Mouse (Mus musculus) ES-Bruce4 (cell line): ENCODE measurements around the gene Dab2ip.

ENCODE experiments used
- CTCF ChIP-seq: IDR thresholded peaks from one replicate; pipeline ENCODE4 v1.8.1; 2011; ENCODE audit warnings: low read depth, low read length
- POLR2A ChIP-seq: IDR thresholded peaks from one replicate; pipeline ENCODE4 v1.8.1; 2011; ENCODE audit warnings: low read length; ENCODE audit not compliant: insufficient read depth

DNA sequence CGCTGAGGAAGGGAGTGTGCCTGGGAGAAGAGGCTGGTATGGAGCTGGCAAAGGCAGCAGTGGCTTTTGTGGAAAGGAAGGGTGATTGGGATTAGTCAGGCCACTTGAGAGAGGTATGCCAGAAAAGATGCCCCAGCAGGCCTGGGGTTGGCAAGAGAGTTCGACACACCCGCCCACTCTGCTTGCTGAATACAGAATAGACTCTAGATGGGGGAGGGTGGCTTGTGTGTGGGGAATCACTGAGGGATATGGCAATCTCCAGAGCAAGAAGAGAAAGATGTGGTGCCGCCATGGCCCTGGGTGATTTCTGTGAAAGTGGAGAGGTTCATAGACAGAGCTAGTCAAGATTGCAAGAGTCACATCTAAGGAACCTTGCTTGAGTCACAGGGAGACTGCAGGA is 53.6 kb downstream of the Dab2ip start:
- TF ChIP-seq CTCF, result no peak
- no peak for TF ChIP-seq POLR2A
